Mouse (Mus musculus) heart, embryonic 10.5 days (tissue): ENCODE data around the gene Cab39l. TPM values are rescaled to one million over a fixed set of nuclear protein-coding genes. Genes with fewer than 3 reads are reported as not detected.
A peak's percentile ranks its signal among the peaks of the same experiment; 100 is the strongest.
"Not testable (repeated sequence)": the region's sequence is repeated elsewhere in the genome, so short reads cannot be mapped to it uniquely, and the experiment has no call there.

ENCODE experiments used
- DNase-seq: peaks from one replicate; pipeline ENCODE4 v3.0.0-alpha.2; 2017; ENCODE audit warnings: low spot score
- H3K27ac ChIP-seq: fragments of 300-500 bp; sonication (generic); 2 replicates; pipeline ENCODE4 v1.5.1; 2016; ENCODE audit warnings: mild to moderate bottlenecking
- H3K27me3 ChIP-seq: fragments of 300-500 bp; sonication (generic); 2 replicates; pipeline ENCODE4 v1.6.1; 2016; ENCODE audit warnings: mild to moderate bottlenecking; ENCODE audit not compliant: poor library complexity, insufficient read depth, severe bottlenecking
- H3K36me3 ChIP-seq: fragments of 300-500 bp; sonication (generic); 2 replicates; pipeline ENCODE4 v1.6.1; 2016; ENCODE audit warnings: mild to moderate bottlenecking, moderate library complexity
- H3K4me1 ChIP-seq: fragments of 300-500 bp; sonication (generic); 2 replicates; pipeline ENCODE4 v1.6.1; 2016; ENCODE audit warnings: mild to moderate bottlenecking
- H3K4me3 ChIP-seq: fragments of 300-500 bp; sonication (generic); 2 replicates; pipeline ENCODE4 v1.5.1; 2016; ENCODE audit warnings: mild to moderate bottlenecking, moderate library complexity
- H3K9me3 ChIP-seq: fragments of 300-500 bp; sonication (generic); 2 replicates; pipeline ENCODE4 v1.6.1; 2016; ENCODE audit warnings: mild to moderate bottlenecking, moderate library complexity
- WGBS: fragments of 180-500 bp; shearing (Covaris S2); methylation state at CpG from one replicate; pipeline ENCODE4 v1.1.7; 2016; 5-methylcytosine and 5-hydroxymethylcytosine counted together
- polyA plus RNA-seq: library from polyadenylated mRNA; unstranded; fragments of >200 nt; fragmentation: Nextera tagmentation; extraction: Ambion mirVana; gene quantifications from 2 replicates; pipeline ENCODE4 v1.2.1, GENCODE M21; 2016

Gene Cab39l
- 33.1 and 37.8 TPM in 2 replicates for polyA plus RNA-seq

DNA sequence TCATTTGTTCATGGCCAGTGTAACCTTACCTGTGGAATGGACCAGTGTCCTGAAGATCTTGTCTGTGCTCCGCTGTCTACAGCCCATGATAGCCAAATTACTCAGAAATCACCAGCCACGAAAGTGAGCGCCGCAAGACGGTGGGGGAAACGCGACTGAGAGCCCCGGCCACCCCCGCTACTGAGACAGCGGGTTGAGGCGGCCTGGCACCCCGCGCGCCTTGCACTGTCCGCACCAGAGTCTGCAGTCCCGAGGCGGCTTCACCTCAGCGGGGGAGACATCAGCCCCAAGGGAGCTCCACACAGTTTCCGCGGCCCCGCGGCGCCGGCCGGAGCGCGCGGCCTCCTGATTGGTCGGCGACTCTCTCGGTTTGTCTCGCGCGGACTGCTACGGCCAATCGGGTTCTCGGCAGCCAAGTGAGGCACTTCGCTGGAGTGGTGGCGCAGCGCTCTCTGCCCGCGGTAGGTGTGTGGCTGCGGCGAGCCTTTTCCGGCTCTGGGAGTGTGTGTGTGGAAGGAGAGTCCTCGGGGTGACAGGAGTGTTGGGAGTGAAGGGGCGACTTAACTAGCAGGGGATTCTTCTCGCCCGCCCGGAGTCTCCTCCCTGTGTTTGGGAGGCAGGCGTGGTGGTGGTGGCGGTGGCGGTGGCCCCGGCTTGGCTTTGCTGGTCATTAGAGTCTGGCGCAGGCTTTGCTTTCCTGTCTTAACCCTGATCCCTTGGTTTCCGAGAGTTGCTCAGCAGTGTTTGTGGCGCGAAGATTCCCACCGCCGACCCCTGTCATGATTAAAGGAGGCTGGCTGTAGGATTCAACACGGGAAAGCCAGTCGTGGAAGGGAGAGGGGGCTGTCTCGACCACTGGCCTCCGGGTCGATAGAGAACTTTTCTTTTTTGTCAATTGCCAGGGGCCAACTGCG, at the start of gene Cab39l, which contains the start of gene Setdb2:
Cab39l (plus strand) TSS at position 415 of the 914 bp plus-strand sequence.
Setdb2 (minus strand) TSS at position 327 of the 914 bp plus-strand sequence.
- H3K9me3 ChIP-seq, result no peaks in the 10 kb centered on the region
- under 1% methylated on average over 66 of the region's 66 CpGs for WGBS
- H3K27ac ChIP-seq, result peak within 1 kb of the TSS; percentile 93
- DNase-seq, result peak; percentile 98
- H3K36me3 ChIP-seq, result no peaks in the 10 kb centered on the region
- H3K27me3 ChIP-seq, result no peaks in the 10 kb centered on the region
- peak within 1 kb of the TSS; percentile 90 for H3K4me3 ChIP-seq
- H3K4me1 ChIP-seq, result no peaks in the 10 kb centered on the region

DNA sequence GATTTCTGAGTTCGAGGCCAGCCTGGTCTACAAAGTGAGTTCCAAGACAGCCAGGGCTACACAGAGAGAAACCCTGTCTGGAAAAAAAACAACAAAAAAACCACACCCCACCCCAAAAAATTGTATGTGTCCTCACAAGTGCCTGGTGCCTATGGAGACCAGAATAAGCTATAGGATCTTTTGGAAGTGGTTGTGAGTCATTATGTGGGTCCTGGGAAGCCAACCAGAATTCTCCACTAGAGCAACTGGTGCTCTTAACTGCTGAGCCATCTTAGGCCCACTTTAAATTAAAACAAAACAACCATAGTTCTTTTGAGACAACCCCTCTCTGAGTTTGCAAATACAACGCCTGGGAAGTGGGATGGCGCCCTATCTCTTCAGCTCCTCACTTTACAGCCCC, 45.5 kb upstream of the Cab39l start, which contains the start of gene Phf11c:
Phf11c (minus strand) TSS at position 101 of the 400 bp plus-strand sequence.
- 84% methylated on average over 3 of the region's 3 CpGs for WGBS
- no peaks in the 10 kb centered on the region for H3K9me3 ChIP-seq
- no peaks in the 10 kb centered on the region for H3K36me3 ChIP-seq
- no peak for DNase-seq
- H3K4me1 ChIP-seq, result no peaks in the 10 kb centered on the region
- H3K27ac ChIP-seq, result no peak within 1 kb of the TSS
- H3K27me3 ChIP-seq, result no peaks in the 10 kb centered on the region
- H3K4me3 ChIP-seq, result no peak within 1 kb of the TSS

DNA sequence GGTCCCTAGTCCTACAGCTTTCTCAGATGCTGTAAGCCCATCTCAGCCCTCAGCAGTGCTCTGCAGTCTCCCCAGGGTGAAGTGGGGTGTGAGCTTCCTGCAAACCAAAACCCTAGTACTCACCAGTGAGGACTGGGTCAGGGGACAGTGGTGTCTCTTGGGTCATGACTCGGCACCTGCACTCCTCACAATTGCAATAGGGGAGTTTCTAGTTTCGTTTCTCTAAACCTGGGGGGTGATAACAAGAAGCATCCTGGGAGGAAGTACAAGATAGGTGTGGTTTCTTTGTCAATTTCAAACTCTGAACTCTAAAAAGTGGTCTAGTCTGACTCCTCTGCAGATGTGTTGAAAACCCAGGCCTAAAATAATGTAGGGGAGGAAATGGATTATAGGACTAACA, 43.8 kb upstream of the Cab39l start:
- Histone ChIP-seq H3K27ac (no peak overlapping the region), H3K36me3 (0 out of 2 replicates have a peak, but pooled peaks cover 3% of the 10 kb centered on the region), H3K4me1 (no peaks in the 10 kb centered on the region), H3K9me3 (no peaks in the 10 kb centered on the region), H3K27me3 (no peaks in the 10 kb centered on the region), H3K4me3 (no peak overlapping the region)
- WGBS, result 73% methylated on average over 2 of the region's 2 CpGs
- no peak for DNase-seq

DNA sequence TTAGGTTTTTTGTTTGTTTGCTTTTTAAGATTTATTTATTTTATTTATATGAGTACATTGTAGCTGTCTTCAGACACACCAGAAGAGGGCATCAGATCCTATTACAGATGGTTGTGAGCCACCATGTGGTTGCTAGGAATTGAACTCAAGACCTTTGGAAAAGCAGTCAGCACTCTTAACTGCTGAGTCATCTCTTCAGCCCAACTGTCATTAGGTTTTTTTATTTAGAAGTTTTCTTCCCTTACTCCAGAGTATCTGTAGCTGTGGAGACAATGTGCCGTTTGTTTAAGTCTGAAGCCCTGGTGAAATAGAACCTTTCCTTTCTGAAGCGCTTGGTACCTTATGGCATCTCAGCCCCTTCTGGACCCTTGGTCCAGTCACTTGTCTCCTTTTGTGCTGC, 25.8 kb upstream of the Cab39l start:
- not testable (repeated sequence) for H3K9me3 ChIP-seq, H3K27ac ChIP-seq, H3K4me1 ChIP-seq, H3K27me3 ChIP-seq, H3K4me3 ChIP-seq, DNase-seq
- WGBS, result 92% methylated on average over 2 of the region's 2 CpGs
- H3K36me3 ChIP-seq, result peaks cover 31% of the 10 kb centered on the region; the same call in 1 of the 2 replicates

DNA sequence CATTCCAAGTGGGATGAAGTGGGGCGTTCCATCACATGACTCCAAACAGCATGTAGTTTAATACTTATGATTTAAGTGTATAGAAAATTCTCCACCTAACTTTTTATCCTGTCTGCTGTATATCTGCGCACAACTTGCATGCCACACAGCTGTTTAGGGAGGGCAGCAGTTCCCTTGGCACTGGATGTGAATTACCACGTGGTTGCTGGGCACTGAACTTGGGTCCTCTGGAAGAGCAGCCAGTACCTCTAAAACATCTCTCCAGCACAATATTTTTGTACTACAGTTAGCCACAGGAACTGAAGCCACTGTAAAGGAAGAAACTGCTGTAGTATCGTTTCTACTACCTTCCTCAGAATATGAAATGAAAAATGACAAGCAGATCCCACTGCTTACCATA, 22.6 kb upstream of the Cab39l start:
- Histone ChIP-seq H3K27ac (no peak overlapping the region), H3K9me3 (no peaks in the 10 kb centered on the region), H3K4me3 (no peak overlapping the region), H3K27me3 (no peaks in the 10 kb centered on the region), H3K36me3 (peaks cover 27% of the 10 kb centered on the region), H3K4me1 (no peaks in the 10 kb centered on the region)
- WGBS, result 88% methylated on average over 4 of the region's 4 CpGs
- DNase-seq, result no peak

DNA sequence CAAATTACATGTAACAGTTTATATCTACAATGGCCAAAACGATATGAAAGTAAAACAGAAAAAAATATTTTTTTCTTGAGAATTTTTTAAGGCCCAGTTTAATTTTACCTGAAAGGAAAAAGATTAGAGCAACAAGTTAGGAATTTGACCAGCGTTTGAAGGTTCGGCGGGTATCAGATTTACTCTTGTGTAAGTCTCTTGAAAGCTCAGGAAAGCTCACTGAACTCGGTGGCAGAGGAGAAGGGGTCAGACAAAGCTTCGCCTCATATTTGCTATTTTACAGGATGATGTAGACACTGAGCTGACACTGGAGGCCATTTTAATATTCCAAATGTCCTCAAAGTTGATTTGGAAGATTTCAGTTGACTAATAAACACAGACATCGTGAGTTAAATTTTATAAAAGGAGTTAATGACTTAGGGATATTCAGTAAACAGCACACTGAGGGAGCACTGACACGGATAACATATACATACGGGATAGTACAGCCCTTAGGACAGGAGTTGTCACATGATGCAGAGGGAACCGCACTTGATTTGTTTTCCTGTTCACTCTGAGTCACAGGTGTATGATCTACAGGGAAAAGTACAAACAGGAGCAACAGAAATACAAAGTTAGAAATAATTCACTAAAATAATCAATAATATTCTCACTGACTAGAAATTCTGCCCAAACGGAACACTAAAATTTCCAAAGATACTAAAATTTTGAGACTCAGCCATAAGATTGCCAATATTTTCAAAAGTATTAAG, 17.7 kb upstream of the Cab39l start:
- 89% methylated on average over 11 of the region's 11 CpGs for WGBS
- Histone ChIP-seq H3K4me1 (no peaks in the 10 kb centered on the region), H3K27me3 (no peaks in the 10 kb centered on the region), H3K27ac (no peak overlapping the region), H3K9me3 (no peaks in the 10 kb centered on the region), H3K4me3 (no peak overlapping the region), H3K36me3 (peaks cover 11% of the 10 kb centered on the region)
- no peak for DNase-seq

GRCm38 (mm10) chr14:59430556-59430955, 10.2 kb upstream of the Cab39l start:
- no peak overlapping the region for H3K27ac ChIP-seq

GRCm38 (mm10) chr14:59433902-59434301, 6.9 kb upstream of the Cab39l start:
- Histone ChIP-seq H3K27ac (no peak overlapping the region), H3K9me3 (no peaks in the 10 kb centered on the region), H3K36me3 (no peaks in the 10 kb centered on the region), H3K4me1 (no peaks in the 10 kb centered on the region), H3K27me3 (no peaks in the 10 kb centered on the region), H3K4me3 (no peak overlapping the region)
- no peak for DNase-seq
- 63% methylated on average over 2 of the region's 2 CpGs for WGBS

More at GRCm38 (mm10) chr14:59430556-59430955, 10.2 kb upstream of the Cab39l start:
- Histone ChIP-seq H3K9me3 (no peaks in the 10 kb centered on the region), H3K27me3 (no peaks in the 10 kb centered on the region), H3K4me1 (no peaks in the 10 kb centered on the region), H3K36me3 (0 out of 2 replicates have a peak, but pooled peaks cover 3% of the 10 kb centered on the region), H3K4me3 (no peak overlapping the region)
- 88% methylated on average over 1 of the region's 1 CpGs for WGBS
- no peak for DNase-seq

DNA sequence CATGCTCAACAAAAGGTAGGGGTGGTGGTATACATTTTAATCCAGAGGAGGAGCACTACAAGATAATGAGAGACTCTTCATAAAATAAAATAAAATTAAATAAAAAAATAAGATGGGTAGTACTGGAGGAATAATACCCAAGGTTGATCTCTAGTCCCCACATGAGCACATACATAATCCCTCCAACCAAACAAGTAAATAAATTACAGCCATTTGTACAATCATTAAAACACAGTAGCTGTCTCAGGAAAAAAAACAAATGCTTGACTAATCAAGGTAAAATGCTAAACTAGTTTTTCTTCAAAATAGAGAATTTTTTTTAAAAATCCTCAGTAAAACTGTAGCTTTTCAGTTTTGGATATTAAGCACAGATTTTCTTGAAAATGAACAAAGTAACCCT, 5.6 kb upstream of the Cab39l start:
- no peak overlapping the region for H3K27ac ChIP-seq
- no peaks in the 10 kb centered on the region for H3K36me3 ChIP-seq
- H3K27me3 ChIP-seq, result no peaks in the 10 kb centered on the region
- H3K9me3 ChIP-seq, result no peaks in the 10 kb centered on the region
- H3K4me3 ChIP-seq, result no peak overlapping the region
- no peaks in the 10 kb centered on the region for H3K4me1 ChIP-seq
- no peak for DNase-seq

DNA sequence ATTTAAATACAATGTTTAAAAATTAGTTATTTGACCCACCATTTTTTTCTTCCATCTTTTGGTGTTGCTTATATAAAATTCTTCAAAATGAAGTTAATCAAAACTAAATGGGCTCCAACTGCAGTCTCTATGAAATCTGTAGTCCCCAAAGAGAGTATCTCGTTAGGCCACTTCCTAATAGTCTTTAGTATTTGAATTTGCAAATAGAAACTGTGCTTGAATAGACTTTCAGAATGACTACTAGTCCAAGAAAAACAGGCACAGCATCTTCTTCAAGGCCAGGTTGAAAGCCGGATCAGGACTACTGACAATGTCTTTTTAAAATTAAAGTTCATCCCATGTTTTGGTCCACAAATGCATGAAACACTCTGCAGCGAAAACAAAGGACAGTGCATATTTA, 3.4 kb upstream of the Cab39l start:
- H3K9me3 ChIP-seq, result no peaks in the 10 kb centered on the region
- no peak overlapping the region for H3K4me3 ChIP-seq
- no peaks in the 10 kb centered on the region for H3K27me3 ChIP-seq
- H3K4me1 ChIP-seq, result no peaks in the 10 kb centered on the region
- DNase-seq, result no peak
- H3K36me3 ChIP-seq, result no peaks in the 10 kb centered on the region
- no peak overlapping the region for H3K27ac ChIP-seq
- 87% methylated on average over 3 of the region's 3 CpGs for whole genome bisulfite sequencing

GRCm38 (mm10) chr14:59438505-59438904, 2.3 kb upstream of the Cab39l start:
- DNase-seq, result no peak
- no peaks in the 10 kb centered on the region for H3K36me3 ChIP-seq
- H3K4me1 ChIP-seq, result no peaks in the 10 kb centered on the region
- H3K27me3 ChIP-seq, result no peaks in the 10 kb centered on the region
- H3K9me3 ChIP-seq, result no peaks in the 10 kb centered on the region
- 89% methylated on average over 2 of the region's 2 CpGs for WGBS
- no peak overlapping the region for H3K27ac ChIP-seq
- no peak overlapping the region for H3K4me3 ChIP-seq

GRCm38 (mm10) chr14:59440039-59440438, 733 bp upstream of the Cab39l start:
- H3K9me3 ChIP-seq, result no peaks in the 10 kb centered on the region
- no peaks in the 10 kb centered on the region for H3K27me3 ChIP-seq
- H3K4me1 ChIP-seq, result no peaks in the 10 kb centered on the region
- DNase-seq, result no peak
- no peaks in the 10 kb centered on the region for H3K36me3 ChIP-seq
- peak overlapping the region; percentile 93; the same call in 1 of the 2 replicates for H3K27ac ChIP-seq
- H3K4me3 ChIP-seq, result peak overlapping the region; percentile 90
- WGBS, result 23% methylated on average over 7 of the region's 7 CpGs

DNA sequence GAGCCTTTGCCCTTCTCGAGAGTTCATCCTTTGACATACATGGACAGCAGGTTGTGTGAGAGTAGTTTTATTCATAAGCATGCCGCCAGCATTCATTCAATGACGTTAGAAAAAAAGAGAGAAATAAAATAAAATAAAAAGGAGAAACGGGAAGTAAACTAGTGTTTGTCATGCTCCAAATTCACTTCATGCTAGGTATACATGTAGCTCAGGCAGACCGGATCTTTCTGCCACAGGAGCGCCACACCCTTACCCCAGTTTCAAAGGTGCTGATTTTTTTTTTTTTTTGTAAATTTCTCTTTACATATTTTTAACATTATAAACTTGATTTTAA, 667 bp downstream of the Cab39l start:
- peak overlapping the region; percentile 90 for H3K4me3 ChIP-seq
- no peaks in the 10 kb centered on the region for H3K9me3 ChIP-seq
- no peaks in the 10 kb centered on the region for H3K4me1 ChIP-seq
- DNase-seq, result no peak
- no peaks in the 10 kb centered on the region for H3K27me3 ChIP-seq
- H3K27ac ChIP-seq, result peak overlapping the region; percentile 93
- H3K36me3 ChIP-seq, result no peaks in the 10 kb centered on the region
- 14% methylated on average over 6 of the region's 6 CpGs for WGBS
